Mouse (Mus musculus): ENCODE measurements around the gene Zfp335.

DNA sequence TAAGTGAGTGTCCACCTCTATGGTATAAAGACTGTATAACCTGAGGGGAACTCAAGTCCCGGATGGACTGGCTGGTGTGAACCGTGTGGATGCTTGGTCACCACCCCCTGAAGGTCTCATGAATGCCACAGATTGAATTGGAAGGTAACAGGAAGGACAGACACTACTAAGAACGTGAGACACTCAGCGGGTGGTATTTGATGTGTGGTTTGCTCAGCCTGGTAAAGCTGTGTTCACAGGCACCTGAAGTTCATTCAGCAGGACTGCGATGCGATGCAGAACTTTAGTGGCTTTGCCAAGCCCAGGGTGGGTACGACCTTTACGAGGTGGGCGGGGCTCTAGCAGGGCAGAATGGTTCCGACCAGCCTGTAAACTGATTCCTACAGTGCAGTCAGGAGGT is 5.8 kb upstream of the Zfp335 start:
- TF ChIP-seq BHLHE40 (IDR thresholded peaks at IDR 0.05; ENCODE audit: low read depth, low read length) (no peak), RAD21 (IDR thresholded peaks at IDR 0.05; ENCODE audit: low read depth, low read length) (no peak), EP300 (IDR thresholded peaks at IDR 0.05; ENCODE audit: low read length) (no peak), CTCF (conservative IDR thresholded peaks at IDR 0.05 in 1 of 2, IDR thresholded peaks at IDR 0.05 in 1 of 2; ENCODE audit: low read depth in 2 of 2, low read length in 2 of 2) (no peak), POLR2A (IDR thresholded peaks at IDR 0.05; ENCODE audit: low read depth, low read length) (no peak), SIN3A (IDR thresholded peaks at IDR 0.05; ENCODE audit: low read length) (no peak), UBTF (IDR thresholded peaks at IDR 0.05; ENCODE audit: low read depth, low read length) (no peak)
